Mouse (Mus musculus) limb, embryonic 13.5 days (tissue): ENCODE results near the gene Rfx4. TPM values are rescaled to one million over a fixed set of nuclear protein-coding genes. Genes with fewer than 3 reads are reported as not detected.

Experiments
- ATAC-seq: fragments of 200-750 bp; cut with Nextera tagmentation; 2 replicates; pipeline ENCODE4 v1.8.0; 2017; ENCODE audit warnings: low read depth, moderate number of reproducible peaks, moderate TSS enrichment; ENCODE audit not compliant: low FRiP score
- H3K27ac ChIP-seq: fragments of 300-500 bp; sonication (generic); 2 replicates; pipeline ENCODE4 v1.5.1; 2015; ENCODE audit warnings: inconsistent platforms, mild to moderate bottlenecking, moderate library complexity
- H3K27me3 ChIP-seq: fragments of 300-500 bp; sonication (generic); 2 replicates; pipeline ENCODE4 v1.6.1; 2015; ENCODE audit warnings: mild to moderate bottlenecking, inconsistent platforms
- H3K36me3 ChIP-seq: fragments of 300-500 bp; sonication (generic); 2 replicates; pipeline ENCODE4 v1.6.1; 2015; ENCODE audit warnings: inconsistent platforms, mild to moderate bottlenecking, moderate library complexity
- H3K4me1 ChIP-seq: fragments of 300-500 bp; sonication (generic); 2 replicates; pipeline ENCODE4 v1.6.1; 2015; ENCODE audit warnings: inconsistent platforms
- H3K4me2 ChIP-seq: fragments of 300-500 bp; sonication (generic); replicated peaks from 2 replicates; pipeline ENCODE4 v1.6.1; 2015; ENCODE audit warnings: inconsistent platforms, mild to moderate bottlenecking, moderate library complexity
- H3K4me3 ChIP-seq: fragments of 300-500 bp; sonication (generic); 2 replicates; pipeline ENCODE4 v1.5.1; 2015; ENCODE audit warnings: moderate library complexity, mild to moderate bottlenecking, inconsistent platforms
- H3K9ac ChIP-seq: fragments of 300-500 bp; sonication (generic); 2 replicates; pipeline ENCODE4 v1.6.1; 2015; ENCODE audit warnings: mild to moderate bottlenecking, inconsistent platforms
- H3K9me3 ChIP-seq: fragments of 300-500 bp; sonication (generic); 2 replicates; pipeline ENCODE4 v1.6.1; 2016; ENCODE audit warnings: inconsistent platforms
- WGBS: fragments of 180-500 bp; shearing (Covaris S2); methylation state at CpG from one replicate; pipeline ENCODE4 v1.1.7; 2015; 5-methylcytosine and 5-hydroxymethylcytosine counted together
- polyA plus RNA-seq: library from polyadenylated mRNA; unstranded; fragments of >200 nt; fragmentation: Nextera tagmentation; extraction: Ambion mirVana; gene quantifications from 2 replicates; pipeline ENCODE4 v1.2.1, GENCODE M21; 2015

Rfx4 gene
- polyA plus RNA-seq, 1 experiment from 2014 or later = 0.55 TPM

DNA sequence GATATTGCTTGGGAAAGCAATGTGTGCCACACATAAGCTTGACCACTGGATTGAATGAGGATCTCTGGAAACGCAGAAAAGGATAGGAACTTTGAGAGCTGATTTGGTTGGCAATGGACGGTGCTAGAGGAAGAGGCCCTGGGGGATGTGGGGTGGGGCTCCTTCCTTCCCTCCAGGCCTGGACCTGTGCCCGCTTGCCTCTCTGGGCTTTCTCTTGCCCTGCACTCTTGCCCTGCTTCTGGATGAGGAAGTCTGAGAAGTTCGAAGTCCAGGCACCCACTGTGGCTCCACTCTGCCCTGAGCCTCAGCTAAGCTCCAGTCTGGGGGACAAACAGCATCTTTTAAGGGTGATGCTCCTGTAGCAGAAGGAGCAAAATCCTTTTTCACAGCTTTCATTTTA lies 67.8 kb downstream of the Rfx4 start:
- H3K27ac ChIP-seq = no peak overlapping the region
- no peak overlapping the region for H3K9ac ChIP-seq
- no peak for ATAC-seq
- H3K4me3 ChIP-seq = no peak overlapping the region
- no peaks in the 10 kb centered on the region for H3K27me3 ChIP-seq
- H3K9me3 ChIP-seq = no peaks in the 10 kb centered on the region
- peaks cover 26% of the 10 kb centered on the region for H3K4me1 ChIP-seq
- 50% methylated on average over 4 of the region's 4 CpGs for WGBS
- H3K4me2 ChIP-seq = no peak overlapping the region
- H3K36me3 ChIP-seq = no peaks in the 10 kb centered on the region

DNA sequence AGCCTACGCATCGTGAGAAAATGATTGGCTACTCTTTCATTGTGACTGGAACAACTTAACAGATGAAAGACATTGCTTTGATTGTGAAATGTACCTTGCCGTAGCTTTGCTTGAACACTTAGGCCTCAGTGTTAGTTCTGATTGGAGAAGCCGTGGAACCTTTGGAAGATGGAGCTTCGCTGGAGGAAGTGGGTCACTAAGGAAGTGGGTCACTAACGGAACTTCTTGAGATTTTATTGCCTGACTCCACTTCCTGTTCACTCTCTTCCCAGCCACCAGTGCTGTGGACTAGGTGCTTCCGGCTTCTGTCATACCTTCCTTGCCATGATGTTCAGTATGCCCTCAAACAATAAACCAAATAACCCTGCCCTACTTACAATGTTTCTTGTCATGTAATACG lies 73.1 kb downstream of the Rfx4 start:
- ATAC-seq = no peak
- no peak overlapping the region for H3K4me3 ChIP-seq
- H3K9ac ChIP-seq = no peak overlapping the region
- WGBS = 78% methylated on average over 8 of the region's 8 CpGs
- no peak overlapping the region for H3K4me2 ChIP-seq
- H3K27ac ChIP-seq = no peak overlapping the region
- no peaks in the 10 kb centered on the region for H3K36me3 ChIP-seq
- no peaks in the 10 kb centered on the region for H3K9me3 ChIP-seq
- H3K4me1 ChIP-seq = no peaks in the 10 kb centered on the region; the same call in 1 of the 2 replicates
- H3K27me3 ChIP-seq = no peaks in the 10 kb centered on the region

DNA sequence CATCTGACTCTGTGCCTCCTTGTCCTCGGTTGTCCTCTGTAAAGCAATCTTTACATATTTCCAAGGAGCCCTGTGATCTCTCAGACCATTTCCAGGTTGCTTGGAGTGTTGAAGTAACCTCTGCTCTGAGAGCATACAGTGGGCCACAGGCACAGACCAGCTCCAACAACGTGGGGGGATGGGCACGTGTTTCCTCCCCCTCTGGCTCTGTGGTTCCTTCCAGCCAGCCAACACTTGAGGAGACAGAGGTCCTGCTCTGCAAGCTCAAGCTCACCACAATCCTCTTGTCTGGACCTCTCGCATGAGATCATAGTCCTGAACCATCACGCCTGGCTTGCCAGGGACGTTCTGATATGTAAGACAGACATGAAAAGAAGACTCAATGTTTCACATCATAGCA lies 79.7 kb downstream of the Rfx4 start:
- Histone ChIP-seq H3K27me3 (no peaks in the 10 kb centered on the region), H3K27ac (no peak overlapping the region), H3K36me3 (no peaks in the 10 kb centered on the region), H3K4me3 (no peak overlapping the region), H3K9ac (no peak overlapping the region), H3K4me2 (no peak overlapping the region), H3K4me1 (peaks cover 4% of the 10 kb centered on the region; the same call in 1 of the 2 replicates), H3K9me3 (no peaks in the 10 kb centered on the region)
- no peak for ATAC-seq
- 66% methylated on average over 6 of the region's 6 CpGs for WGBS

DNA sequence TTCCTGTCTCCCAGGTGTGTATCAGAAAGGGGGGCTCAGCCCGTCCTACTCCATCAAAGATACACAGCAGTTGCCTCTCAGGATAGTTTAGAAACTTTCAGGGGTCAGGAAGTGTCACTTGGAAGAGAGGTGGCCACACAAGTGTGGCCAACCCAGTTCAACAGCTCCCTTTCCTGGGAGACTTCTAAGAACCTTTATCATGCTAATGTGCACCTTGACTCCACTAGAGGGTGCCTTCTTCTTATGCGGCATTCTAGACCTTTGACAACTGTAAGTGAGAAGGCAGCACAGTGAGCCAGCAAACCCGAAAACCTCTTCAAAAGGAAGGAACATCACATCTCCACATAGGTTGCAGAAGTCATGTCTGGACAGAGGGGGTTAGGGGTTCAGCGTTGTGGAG lies 80.2 kb downstream of the Rfx4 start:
- Histone ChIP-seq H3K4me2 (no peak overlapping the region), H3K36me3 (no peaks in the 10 kb centered on the region), H3K27me3 (no peaks in the 10 kb centered on the region), H3K4me3 (no peak overlapping the region), H3K27ac (no peak overlapping the region), H3K9ac (no peak overlapping the region), H3K4me1 (peaks cover 4% of the 10 kb centered on the region; the same call in 1 of the 2 replicates), H3K9me3 (no peaks in the 10 kb centered on the region)
- ATAC-seq = no peak
- WGBS = 21% methylated on average over 4 of the region's 4 CpGs

DNA sequence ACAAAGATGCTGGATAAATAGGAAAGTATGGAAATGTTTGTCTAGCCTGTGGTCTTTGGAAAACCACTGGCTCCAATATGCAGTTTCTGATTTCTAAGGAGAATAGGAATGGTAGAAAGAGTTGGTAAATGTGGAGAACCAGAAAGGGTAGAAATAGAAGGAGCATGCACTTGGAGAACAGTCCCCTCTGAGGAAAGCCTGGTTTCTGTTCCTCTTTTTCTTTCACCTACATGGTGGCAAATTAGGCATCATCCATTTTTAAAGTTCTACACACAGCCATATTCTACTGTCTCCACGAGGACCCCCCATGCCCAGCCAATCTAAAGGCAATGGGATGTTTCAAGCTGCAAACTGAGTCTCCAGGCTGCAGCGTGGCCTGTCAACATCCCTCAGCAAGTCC lies 81.5 kb downstream of the Rfx4 start:
- H3K36me3 ChIP-seq = no peaks in the 10 kb centered on the region
- no peak overlapping the region for H3K9ac ChIP-seq
- H3K27ac ChIP-seq = no peak overlapping the region
- H3K4me2 ChIP-seq = no peak overlapping the region
- no peaks in the 10 kb centered on the region for H3K27me3 ChIP-seq
- WGBS = 90% methylated on average over 2 of the region's 2 CpGs
- no peak for ATAC-seq
- peaks cover 9% of the 10 kb centered on the region; the same call in 1 of the 2 replicates for H3K4me1 ChIP-seq
- H3K4me3 ChIP-seq = no peak overlapping the region
- no peaks in the 10 kb centered on the region for H3K9me3 ChIP-seq

DNA sequence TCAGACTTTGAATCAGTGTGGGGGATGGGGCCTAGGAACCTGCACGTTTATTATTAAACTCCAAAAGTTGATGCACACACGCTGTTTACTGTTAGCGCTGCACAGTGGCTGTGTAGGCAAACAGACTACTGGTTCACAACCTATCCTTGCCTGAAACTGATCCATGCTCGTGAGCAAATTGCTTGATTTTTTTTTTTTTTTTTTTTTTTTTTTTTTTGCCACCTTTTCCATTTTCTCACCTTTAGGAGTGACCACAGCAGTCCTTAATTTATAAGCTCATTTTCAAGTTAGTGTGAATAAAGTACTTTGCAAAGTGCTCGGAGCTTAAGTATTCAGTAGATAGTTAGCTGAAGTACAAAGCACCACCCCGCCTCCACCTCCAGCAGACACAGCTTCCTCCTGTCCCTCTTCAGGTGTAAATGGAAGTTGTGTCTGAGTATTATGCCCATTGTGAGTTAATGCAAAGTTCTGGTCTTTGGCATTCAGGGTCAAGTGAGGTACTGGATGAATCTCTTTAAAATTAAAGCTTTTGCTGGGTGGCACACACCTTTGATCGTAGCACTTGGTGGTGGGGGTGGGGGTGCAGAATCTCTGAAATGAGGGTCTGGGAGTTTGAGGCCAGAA lies 83.1 kb downstream of the Rfx4 start:
- no peak overlapping the region for H3K27ac ChIP-seq
- H3K36me3 ChIP-seq = no peaks in the 10 kb centered on the region
- no peaks in the 10 kb centered on the region for H3K27me3 ChIP-seq
- H3K9ac ChIP-seq = no peak overlapping the region
- peaks cover 10% of the 10 kb centered on the region; the same call in 1 of the 2 replicates for H3K4me1 ChIP-seq
- no peak for ATAC-seq
- H3K4me2 ChIP-seq = no peak overlapping the region
- no peak overlapping the region for H3K4me3 ChIP-seq
- 60% methylated on average over 7 of the region's 7 CpGs for WGBS
- no peaks in the 10 kb centered on the region for H3K9me3 ChIP-seq

DNA sequence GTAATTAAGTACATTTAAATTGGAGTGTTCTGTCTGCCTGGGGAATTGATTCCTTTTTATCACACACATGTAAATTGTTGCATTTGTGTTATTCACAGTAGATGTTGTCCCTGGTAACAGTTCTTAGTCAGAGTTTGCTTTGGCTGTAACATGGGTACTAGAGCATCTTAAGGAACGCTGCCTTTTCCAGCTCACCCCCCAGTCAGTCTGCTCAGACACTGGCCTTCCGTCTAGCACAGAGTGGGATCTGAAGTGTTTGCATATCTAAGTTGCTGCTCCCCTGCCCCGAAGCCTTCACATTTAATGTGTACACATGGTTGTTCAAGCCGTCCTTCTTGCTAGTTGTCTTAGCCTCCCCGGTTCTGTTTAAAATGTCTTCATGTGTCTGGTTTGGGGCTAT lies 90.8 kb downstream of the Rfx4 start:
- Histone ChIP-seq H3K27me3 (no peaks in the 10 kb centered on the region), H3K4me2 (no peak overlapping the region), H3K9me3 (no peaks in the 10 kb centered on the region), H3K4me3 (no peak overlapping the region), H3K27ac (no peak overlapping the region), H3K9ac (no peak overlapping the region), H3K4me1 (0 out of 2 replicates have a peak, but pooled peaks cover 7% of the 10 kb centered on the region), H3K36me3 (no peaks in the 10 kb centered on the region)
- no peak for ATAC-seq
- 71% methylated on average over 5 of the region's 5 CpGs for WGBS

DNA sequence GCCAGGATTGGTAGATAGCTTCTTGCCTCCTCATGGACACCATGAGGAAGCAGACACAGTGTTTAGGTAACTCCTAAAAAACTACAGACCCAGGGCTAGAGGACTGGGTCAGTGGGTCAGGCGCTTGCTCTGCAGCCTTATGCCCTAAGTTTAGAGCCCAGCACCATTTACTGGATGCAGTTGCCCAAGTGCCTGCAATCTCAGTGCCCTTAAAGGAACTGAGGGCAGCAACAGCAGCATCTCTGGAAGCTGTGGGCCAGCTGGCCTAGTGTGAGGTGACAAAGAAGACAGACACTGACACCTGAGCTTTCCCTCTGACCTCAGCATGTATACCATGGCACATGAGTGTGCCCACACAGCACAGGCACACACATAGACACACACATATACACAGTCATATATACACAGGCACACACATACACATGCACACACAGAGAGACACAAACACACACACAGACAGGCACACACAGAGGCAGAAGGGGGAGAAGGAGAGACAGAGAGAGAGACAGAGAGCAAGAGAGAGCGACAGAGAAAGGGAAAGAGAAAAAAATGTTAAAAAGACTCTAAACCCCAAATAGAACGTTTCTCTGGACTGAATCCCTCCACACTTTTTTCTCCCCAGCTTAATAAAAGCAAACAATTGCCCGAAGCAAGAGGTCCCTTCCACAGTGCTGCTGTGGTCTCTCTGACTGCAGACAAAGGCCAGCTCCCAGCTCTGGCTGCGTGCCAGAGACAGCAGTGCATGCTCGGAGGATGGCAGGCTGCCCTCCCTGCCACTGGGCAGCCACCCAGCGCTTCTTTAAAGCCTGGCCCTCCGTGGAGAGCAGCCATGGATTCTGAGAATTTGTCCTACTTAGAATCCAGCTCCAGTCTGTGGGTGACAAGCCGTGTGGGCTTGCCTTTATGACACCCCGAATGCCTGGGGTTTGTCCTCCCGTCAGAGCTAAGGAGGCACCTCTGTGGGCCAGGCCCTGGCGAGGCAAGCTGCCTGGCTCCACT lies 96.4 kb downstream of the Rfx4 start:
- Histone ChIP-seq H3K9ac (0 out of 2 replicates have a peak overlapping the region, but pooled peaks have one; percentile 19), H3K4me1 (peaks cover 9% of the 10 kb centered on the region), H3K36me3 (no peaks in the 10 kb centered on the region), H3K27ac (peak overlapping the region; percentile 15; the same call in 1 of the 2 replicates), H3K4me3 (no peak overlapping the region), H3K4me2 (no peak overlapping the region), H3K27me3 (no peaks in the 10 kb centered on the region), H3K9me3 (no peaks in the 10 kb centered on the region)
- no peak for ATAC-seq
- WGBS = 51% methylated on average over 12 of the region's 12 CpGs

DNA sequence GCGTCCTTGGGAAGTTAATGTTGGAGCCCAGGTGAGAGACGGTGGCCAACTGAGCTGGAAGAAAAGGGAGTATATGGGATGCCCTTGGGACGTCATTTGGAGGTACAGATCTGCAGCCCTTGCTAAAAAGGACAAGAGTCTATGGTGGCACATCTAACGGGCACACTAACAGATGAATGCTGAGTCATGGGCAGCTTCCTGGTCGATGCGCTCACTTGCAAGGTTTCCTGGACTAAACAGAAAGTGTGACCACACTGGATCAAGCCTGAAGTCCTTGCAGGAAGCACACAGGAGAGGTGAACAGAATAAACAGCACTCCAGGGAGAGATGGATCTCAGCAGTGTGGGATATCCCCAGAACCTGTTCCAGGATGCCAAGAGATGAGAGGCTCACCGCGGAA lies 98.2 kb downstream of the Rfx4 start:
- Histone ChIP-seq H3K36me3 (no peaks in the 10 kb centered on the region), H3K4me2 (no peak overlapping the region), H3K9ac (no peak overlapping the region), H3K4me3 (no peak overlapping the region), H3K27ac (no peak overlapping the region), H3K27me3 (no peaks in the 10 kb centered on the region), H3K9me3 (no peaks in the 10 kb centered on the region), H3K4me1 (peaks cover 15% of the 10 kb centered on the region)
- no peak for ATAC-seq
- 86% methylated on average over 8 of the region's 8 CpGs for WGBS

DNA sequence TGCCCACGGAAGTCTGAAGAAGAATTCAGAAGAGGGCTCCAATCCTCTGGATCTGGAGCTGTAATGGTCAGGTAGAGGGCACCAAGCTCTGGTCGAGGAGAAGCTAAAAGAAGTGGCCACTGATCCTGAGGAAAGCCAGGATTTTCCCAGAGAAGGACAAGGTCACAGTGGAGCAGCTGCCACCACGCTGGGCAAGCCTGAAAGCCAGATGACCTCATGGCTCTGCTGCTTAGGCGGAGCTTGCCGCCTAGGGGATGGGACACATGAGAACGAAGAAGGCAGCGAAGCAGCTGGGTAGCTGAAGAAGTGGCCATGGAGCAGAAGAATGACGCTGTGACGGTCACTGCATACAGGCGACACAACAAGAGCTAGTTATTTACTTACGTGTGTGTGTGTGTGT lies 99.6 kb downstream of the Rfx4 start:
- Histone ChIP-seq H3K27me3 (no peaks in the 10 kb centered on the region), H3K4me3 (no peak overlapping the region), H3K9ac (no peak overlapping the region), H3K4me2 (no peak overlapping the region), H3K9me3 (no peaks in the 10 kb centered on the region), H3K4me1 (peaks cover 23% of the 10 kb centered on the region), H3K36me3 (no peaks in the 10 kb centered on the region), H3K27ac (no peak overlapping the region)
- no peak for ATAC-seq
- WGBS = 78% methylated on average over 11 of the region's 11 CpGs

DNA sequence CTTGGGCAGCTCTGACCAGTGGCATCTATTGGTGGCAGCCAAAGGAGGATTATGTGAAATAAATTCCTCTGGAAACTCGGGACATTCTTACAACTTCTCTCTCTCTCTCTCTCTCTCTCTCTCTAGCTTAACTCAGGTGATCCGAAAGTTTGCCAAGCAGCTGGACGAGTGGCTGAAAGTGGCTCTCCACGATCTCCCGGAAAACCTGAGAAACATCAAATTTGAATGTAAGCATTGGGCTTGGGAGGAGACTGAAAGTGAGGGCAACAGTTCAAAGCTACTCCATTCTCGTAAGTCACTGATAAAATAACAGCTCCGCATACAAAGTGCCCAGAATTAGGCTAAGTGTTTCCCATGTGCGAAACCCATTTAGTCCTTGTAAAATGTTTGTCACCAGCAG lies 102.5 kb downstream of the Rfx4 start:
- Histone ChIP-seq H3K9ac (no peak overlapping the region), H3K4me2 (no peak overlapping the region), H3K36me3 (no peaks in the 10 kb centered on the region), H3K27ac (no peak overlapping the region), H3K4me3 (no peak overlapping the region), H3K4me1 (peaks cover 17% of the 10 kb centered on the region), H3K27me3 (no peaks in the 10 kb centered on the region), H3K9me3 (no peaks in the 10 kb centered on the region)
- no peak for ATAC-seq
- WGBS = 48% methylated on average over 8 of the region's 8 CpGs

DNA sequence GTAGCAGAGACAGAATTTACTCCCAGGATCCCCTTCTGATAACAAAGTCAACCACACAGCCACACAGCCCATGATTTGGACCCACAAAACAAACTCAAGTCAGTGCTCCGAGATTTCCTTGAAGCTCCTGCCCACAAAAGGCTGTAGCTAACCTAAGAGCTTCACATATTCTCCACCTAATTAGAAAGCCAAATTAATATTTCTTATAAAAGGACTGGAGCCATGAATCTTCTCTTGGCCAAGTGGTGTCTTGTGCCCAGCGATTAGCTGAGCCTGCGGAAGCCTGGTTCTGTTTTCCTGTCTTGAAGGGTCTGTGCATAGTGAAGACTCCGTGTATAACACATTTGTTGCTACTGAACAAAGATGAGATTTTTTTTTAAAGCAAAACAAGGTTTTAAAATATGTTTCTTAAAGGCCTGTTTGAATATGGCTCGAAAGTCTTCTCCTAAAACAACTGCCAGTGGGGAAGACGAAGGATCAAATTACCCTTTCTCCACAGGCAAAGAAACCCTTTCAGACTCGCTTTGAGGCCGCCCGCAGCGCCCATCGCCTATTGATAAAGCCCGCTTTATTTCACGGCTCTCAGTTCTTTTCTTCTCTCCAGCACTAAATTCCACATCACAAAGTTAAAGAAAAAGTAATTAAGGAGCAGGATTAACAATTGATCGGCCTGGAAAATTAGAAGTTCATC lies 103.1 kb downstream of the Rfx4 start:
- peaks cover 17% of the 10 kb centered on the region for H3K4me1 ChIP-seq
- no peaks in the 10 kb centered on the region for H3K9me3 ChIP-seq
- 13% methylated on average over 14 of the region's 14 CpGs for WGBS
- no peaks in the 10 kb centered on the region for H3K27me3 ChIP-seq
- H3K4me2 ChIP-seq = peak overlapping the region; percentile 12
- no peaks in the 10 kb centered on the region for H3K36me3 ChIP-seq
- no peak overlapping the region for H3K27ac ChIP-seq
- no peak overlapping the region for H3K9ac ChIP-seq
- no peak overlapping the region for H3K4me3 ChIP-seq
- no peak for ATAC-seq
